Mouse (Mus musculus) brown adipose tissue, adult 24 weeks (tissue): ENCODE data around the gene Tmem25. TPM values are rescaled to one million over a fixed set of nuclear protein-coding genes. Genes with fewer than 3 reads are reported as not detected.

Experiments used
- H3K27ac ChIP-seq: fragments of 200-500 bp; replicated peaks from 2 replicates; pipeline ENCODE4 v1.5.1; 2012; ENCODE audit warnings: low read depth, mild to moderate bottlenecking, low read length
- H3K4me1 ChIP-seq: fragments of 200-500 bp; 2 replicates; pipeline ENCODE4 v1.6.1; 2012; ENCODE audit warnings: low read length, mixed read lengths; ENCODE audit not compliant: control insufficient read depth, insufficient read depth, insufficient read length
- H3K4me3 ChIP-seq: fragments of 200-500 bp; 2 replicates; pipeline ENCODE4 v1.5.1; 2012; ENCODE audit warnings: low read depth, mild to moderate bottlenecking, low read length, moderate library complexity; ENCODE audit not compliant: insufficient read depth
- polyA plus RNA-seq: library from polyadenylated mRNA; stranded (reverse); fragments of >200 nt; gene quantifications from 2 replicates; pipeline ENCODE4 v1.2.4, GENCODE M21; 2012; ENCODE audit not compliant: missing spikeins, insufficient read depth, insufficient read length

Tmem25 gene
- polyA plus RNA-seq, 1 experiment = 1.1 TPM

- Histone ChIP-seq H3K4me1 (no peaks in the 10 kb centered on the region), H3K4me3 (no peak overlapping the region)
Measured at GRCm38 (mm10) chr9:44746666-44747065, 52.4 kb downstream of the Tmem25 start.

GRCm38 (mm10) chr9:44745371-44745770 lies 53.7 kb downstream of the Tmem25 start:
- Histone ChIP-seq H3K4me3 (no peak overlapping the region), H3K4me1 (no peaks in the 10 kb centered on the region), H3K27ac (no peak overlapping the region)

More at GRCm38 (mm10) chr9:44746666-44747065, 52.4 kb downstream of the Tmem25 start:
- no peak overlapping the region for H3K27ac ChIP-seq

Other genes starting within 250 kb of the Tmem25 start
- not detected in 2 replicates for gene Cxcr5, start 237.4 kb downstream of the Tmem25 start, polyA plus RNA-seq
- 56.9 and 60.7 TPM in 2 replicates for gene Ddx6, start 194.4 kb downstream of the Tmem25 start, polyA plus RNA-seq
- not detected in 2 replicates for gene Treh, start 126.1 kb downstream of the Tmem25 start, polyA plus RNA-seq
- gene Phldb1, start 64.1 kb downstream of the Tmem25 start, polyA plus RNA-seq = 19.6 and 27.6 TPM in 2 replicates
- gene Arcn1, start 31.5 kb downstream of the Tmem25 start, polyA plus RNA-seq = 68.4 and 96.1 TPM in 2 replicates
- 28.3 and 47.4 TPM in 2 replicates for gene Ift46, start 31.4 kb downstream of the Tmem25 start, polyA plus RNA-seq
- gene Ttc36, start 3.8 kb upstream of the Tmem25 start, polyA plus RNA-seq = 2.4 TPM in 1 of 2 replicates, not detected in the other
- 7.0 and 7.3 TPM in 2 replicates for gene Kmt2a, start 82.0 kb upstream of the Tmem25 start, polyA plus RNA-seq
- gene Atp5l, start 121.4 kb upstream of the Tmem25 start, polyA plus RNA-seq = 2,562 and 2,957 TPM in 2 replicates
- gene Ube4a, start 166.3 kb upstream of the Tmem25 start, polyA plus RNA-seq = 36.6 and 40.7 TPM in 2 replicates
- gene Cd3g, start 181.1 kb upstream of the Tmem25 start, polyA plus RNA-seq = 1.5 TPM in 1 of 2 replicates, not detected in the other
- gene Cd3d, start 182.5 kb upstream of the Tmem25 start, polyA plus RNA-seq = not detected in 2 replicates
- not detected in 2 replicates for gene Cd3e, start 210.3 kb upstream of the Tmem25 start, polyA plus RNA-seq
- gene Mpzl2, start 240.5 kb upstream of the Tmem25 start, polyA plus RNA-seq = 36.3 and 57.0 TPM in 2 replicates